Mouse (Mus musculus) adrenal gland, postnatal 10 days (tissue): Measurements from ENCODE around the gene Rmnd5a. TPM values are rescaled to one million over a fixed set of nuclear protein-coding genes. Genes with fewer than 3 reads are reported as not detected.

ENCODE experiments used
- DNase-seq: peaks from one replicate; pipeline ENCODE4 v3.0.0; 2021; ENCODE audit warnings: mixed read lengths
- total RNA-seq, 2 experiments: library from RNA; stranded (reverse); gene quantifications; 2 replicates each; pipeline ENCODE4 v1.2.3; 2021

The Rmnd5a gene
- total RNA-seq, 2 experiments from 2014 or later = 68.7 to 74.1 TPM

- no peak for DNase-seq
Measured at GRCm38 (mm10) chr6:71372041-71372720, 68.3 kb downstream of the Rmnd5a start.

DNA sequence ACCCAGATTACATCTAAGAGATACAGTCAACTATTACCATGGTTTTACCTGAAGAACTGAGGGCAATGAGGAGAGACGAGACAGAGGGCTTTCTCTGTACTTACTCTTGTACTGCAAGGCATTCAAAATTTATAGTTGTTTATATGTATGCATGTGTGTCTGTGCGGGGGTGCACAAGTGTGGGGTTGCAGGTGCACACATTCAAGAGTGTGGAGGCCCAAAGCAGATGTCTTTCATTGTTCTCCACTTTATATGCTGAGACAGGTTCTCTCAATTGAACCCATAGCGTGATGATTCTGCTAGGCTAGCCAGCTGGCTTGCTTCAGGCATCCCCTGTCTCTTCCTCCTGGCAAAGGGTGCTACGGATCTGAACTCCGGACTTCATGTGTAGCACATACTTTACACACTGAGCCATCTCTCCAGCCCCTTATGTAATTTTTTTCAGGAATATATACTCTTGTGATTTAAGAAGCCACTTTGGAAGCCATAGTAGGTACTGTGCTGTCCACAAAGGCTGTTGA is 69.3 kb downstream of the Rmnd5a start:
- DNase-seq = no peak

GRCm38 (mm10) chr6:71369416-71369815 is 71.0 kb downstream of the Rmnd5a start:
- DNase-seq = no peak

DNA sequence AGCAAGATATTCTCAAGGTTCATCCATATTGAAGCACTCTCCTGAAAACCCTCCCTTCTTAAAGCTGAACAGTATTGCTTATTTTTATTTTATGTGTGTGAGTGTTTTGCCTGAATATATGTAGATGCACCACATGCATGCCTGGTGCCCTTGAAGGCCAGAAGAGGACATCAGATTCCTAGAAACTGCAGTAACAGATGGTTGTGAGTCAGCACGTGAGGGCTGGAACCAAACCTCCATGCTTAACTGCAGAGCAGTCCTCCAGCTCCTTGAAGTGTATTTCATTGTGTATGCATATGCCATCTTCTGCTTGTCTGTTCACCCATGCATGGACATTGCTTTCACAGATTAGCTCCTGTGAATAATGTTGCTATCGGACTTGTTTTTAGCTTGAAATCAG is 76.4 kb downstream of the Rmnd5a start:
- no peak for DNase-seq

DNA sequence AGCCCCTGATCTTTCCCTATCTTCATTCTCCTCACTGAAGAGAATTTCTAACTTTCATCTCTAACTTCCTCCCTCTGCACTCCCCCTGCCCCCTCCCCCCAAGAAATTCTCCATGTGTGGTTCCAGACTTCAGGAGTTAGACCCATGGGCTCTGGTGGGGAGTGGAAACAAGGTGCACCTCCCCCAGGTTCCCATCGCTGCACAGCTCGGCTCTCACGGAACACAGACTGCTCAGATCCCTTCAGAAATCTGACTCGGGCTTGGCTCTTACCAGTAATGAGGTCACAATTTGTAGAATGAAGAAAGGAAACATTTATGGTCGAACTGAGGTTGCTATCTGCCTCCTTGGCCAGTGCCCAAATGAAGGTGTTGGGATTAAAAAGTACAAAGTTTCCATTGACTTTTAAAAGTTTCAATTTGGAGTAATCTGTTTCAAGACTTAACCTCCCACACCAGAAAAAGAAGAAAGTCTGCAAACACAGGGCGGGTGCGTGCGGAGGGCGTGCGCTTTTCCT is 79.2 kb downstream of the Rmnd5a start:
- no peak for DNase-seq

- no peak for DNase-seq
Measured at GRCm38 (mm10) chr6:71360751-71361150, 79.7 kb downstream of the Rmnd5a start.

GRCm38 (mm10) chr6:71360221-71360620 is 80.2 kb downstream of the Rmnd5a start:
- DNase-seq = no peak

GRCm38 (mm10) chr6:71357493-71357892 is 82.9 kb downstream of the Rmnd5a start:
- DNase-seq = no peak

- no peak for DNase-seq
Measured at GRCm38 (mm10) chr6:71353722-71354121, 86.7 kb downstream of the Rmnd5a start.

GRCm38 (mm10) chr6:71352866-71353427 is 87.5 kb downstream of the Rmnd5a start:
- DNase-seq = no peak

DNA sequence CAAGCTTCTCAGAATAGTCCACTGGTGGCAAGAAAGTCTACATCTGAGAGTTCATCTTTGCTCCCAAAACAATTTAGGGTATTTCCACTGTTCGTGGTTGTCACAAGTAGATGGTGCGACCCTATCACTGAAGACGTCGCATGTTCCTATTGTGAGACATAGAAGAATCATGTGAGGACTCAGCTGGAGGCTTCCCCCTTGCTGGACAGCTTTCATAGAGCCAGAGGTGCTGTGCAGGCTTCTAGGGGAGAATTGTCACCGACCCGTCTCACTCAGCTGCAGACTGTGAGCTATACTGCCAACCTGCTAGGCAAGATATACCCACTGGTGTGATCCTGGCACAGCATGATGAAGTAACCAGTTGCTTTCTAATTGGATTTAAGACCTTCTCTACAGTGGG is 88.2 kb downstream of the Rmnd5a start:
- DNase-seq = no peak

DNA sequence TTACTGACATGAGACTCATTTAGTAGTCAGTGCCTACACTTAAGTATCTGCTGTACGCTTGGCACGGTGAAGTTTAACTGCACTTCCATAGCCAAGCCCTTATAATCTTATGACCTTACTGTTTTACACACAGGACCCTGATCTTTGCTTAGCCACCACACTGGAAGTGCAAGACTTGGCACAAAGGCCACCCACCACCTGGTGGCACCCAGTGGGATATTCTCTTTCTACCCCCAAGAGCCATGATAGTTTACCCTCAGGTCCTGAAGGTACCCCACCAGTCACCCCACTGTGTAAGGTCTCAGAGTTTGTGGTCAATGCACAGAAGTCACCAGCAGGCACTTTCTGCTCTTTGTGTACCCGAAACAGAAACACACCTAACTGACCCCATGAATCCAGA is 89.2 kb downstream of the Rmnd5a start:
- DNase-seq = no peak

- no peak for DNase-seq
Measured at GRCm38 (mm10) chr6:71348006-71348405, 92.4 kb downstream of the Rmnd5a start.

GRCm38 (mm10) chr6:71341179-71341578 is 99.3 kb downstream of the Rmnd5a start:
- no peak for DNase-seq

GRCm38 (mm10) chr6:71339351-71339750 is 101.1 kb downstream of the Rmnd5a start:
- no peak for DNase-seq

GRCm38 (mm10) chr6:71338941-71339340 is 101.5 kb downstream of the Rmnd5a start:
- DNase-seq = no peak

Other genes starting within 250 kb of the Rmnd5a start
- 100 to 1,000 TPM; 160 to 453 TPM for gene Fabp1, start 240.8 kb downstream of the Rmnd5a start, total RNA-seq
- 10 to 100 TPM; 69.7 to 76.0 TPM for gene Krcc1, start 169.0 kb downstream of the Rmnd5a start, total RNA-seq
- 10 to 100 TPM in 1 of 2 experiments, 1 to 10 TPM in 1; 5.0 to 17.9 TPM for gene Smyd1, start 118.4 kb downstream of the Rmnd5a start, total RNA-seq
- gene Cd8b1, start 117.8 kb downstream of the Rmnd5a start, total RNA-seq = 1 to 10 TPM; 1.7 TPM
- gene Cd8a, start 67.2 kb downstream of the Rmnd5a start, total RNA-seq = 1 to 10 TPM; 1.9 to 2.5 TPM
- 10 to 100 TPM; 29.9 to 32.3 TPM for gene Rnf103, start 53.3 kb upstream of the Rmnd5a start, total RNA-seq
- 100 to 1,000 TPM in 1 of 2 experiments, 10 to 100 TPM in 1; 85.8 to 101 TPM for gene Chmp3, start 103.2 kb upstream of the Rmnd5a start, total RNA-seq
- 10 to 100 TPM; 38.3 to 42.9 TPM for gene Kdm3a, start 192.4 kb upstream of the Rmnd5a start, total RNA-seq